Mouse (Mus musculus) heart, embryonic 12.5 days (tissue): ENCODE measurements around the gene Brd4. TPM values are rescaled to one million over a fixed set of nuclear protein-coding genes. Genes with fewer than 3 reads are reported as not detected.
A peak's percentile ranks its signal among the peaks of the same experiment; 100 is the strongest.

Experiments
- ATAC-seq: fragments of 200-750 bp; cut with Nextera tagmentation; 2 replicates; pipeline ENCODE4 v1.8.0; 2017; ENCODE audit warnings: moderate TSS enrichment, moderate library complexity; ENCODE audit not compliant: insufficient number of reproducible peaks, low FRiP score
- H3K27ac ChIP-seq: fragments of 300-500 bp; sonication (generic); 2 replicates; pipeline ENCODE4 v1.5.1; 2016; ENCODE audit warnings: mild to moderate bottlenecking, moderate library complexity; ENCODE audit not compliant: poor library complexity, severe bottlenecking
- H3K27me3 ChIP-seq: fragments of 300-500 bp; sonication (generic); replicated peaks from 2 replicates; pipeline ENCODE4 v1.6.1; 2016; ENCODE audit warnings: mild to moderate bottlenecking, moderate library complexity
- H3K36me3 ChIP-seq: fragments of 300-500 bp; sonication (generic); 2 replicates; pipeline ENCODE4 v1.6.1; 2016; ENCODE audit warnings: mild to moderate bottlenecking, moderate library complexity
- H3K4me1 ChIP-seq: fragments of 300-500 bp; sonication (generic); replicated peaks from 2 replicates; pipeline ENCODE4 v1.6.1; 2016; ENCODE audit warnings: mild to moderate bottlenecking
- H3K4me2 ChIP-seq: fragments of 300-500 bp; sonication (generic); 2 replicates; pipeline ENCODE4 v1.6.1; 2016; ENCODE audit warnings: mild to moderate bottlenecking, moderate library complexity
- H3K4me3 ChIP-seq: fragments of 300-500 bp; sonication (generic); 2 replicates; pipeline ENCODE4 v1.5.1; 2016; ENCODE audit warnings: mild to moderate bottlenecking
- H3K9ac ChIP-seq: fragments of 300-500 bp; sonication (generic); 2 replicates; pipeline ENCODE4 v1.6.1; 2016; ENCODE audit warnings: mild to moderate bottlenecking, moderate library complexity
- H3K9me3 ChIP-seq: fragments of 300-500 bp; sonication (generic); replicated peaks from 2 replicates; pipeline ENCODE4 v1.6.1; 2016; ENCODE audit warnings: mild to moderate bottlenecking, moderate library complexity
- WGBS: fragments of 180-500 bp; shearing (Covaris S2); methylation state at CpG from one replicate; pipeline ENCODE4 v1.1.7; 2016; 5-methylcytosine and 5-hydroxymethylcytosine counted together
- polyA plus RNA-seq: library from polyadenylated mRNA; unstranded; fragments of >200 nt; fragmentation: Nextera tagmentation; extraction: Ambion mirVana; gene quantifications from 2 replicates; pipeline ENCODE4 v1.2.1, GENCODE M21; 2016

Gene Brd4
- polyA plus RNA-seq, 1 experiment from 2014 or later = 72.6 TPM

DNA sequence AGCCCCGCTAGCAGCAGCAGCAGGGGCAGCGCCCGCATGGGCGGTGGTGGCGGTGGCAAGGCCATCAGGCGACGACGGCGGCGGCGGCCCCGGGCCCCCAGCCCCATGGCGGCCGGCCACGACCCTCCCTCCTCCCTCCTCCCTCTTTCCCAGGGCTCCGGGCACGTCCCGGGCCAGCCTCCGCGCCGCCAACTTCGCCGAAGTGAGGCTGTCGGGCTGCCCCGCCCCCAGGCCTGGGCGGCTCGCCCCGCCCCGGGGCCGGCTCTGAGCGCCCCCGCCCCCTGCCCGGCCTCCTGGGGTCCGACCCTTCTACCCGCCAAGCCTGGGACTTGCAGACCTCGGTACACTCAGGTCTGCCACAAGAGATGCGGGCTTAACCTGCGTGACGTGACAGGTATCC lies 117.8 kb downstream of the Brd4 start, which contains the start of gene Notch3:
Gene Notch3, minus strand, starts transcription at position 166 of the 400 bp plus-strand sequence.
- Histone ChIP-seq H3K27me3 (peaks cover 10% of the 10 kb centered on the region), H3K36me3 (no peaks in the 10 kb centered on the region), H3K9me3 (no peaks in the 10 kb centered on the region), H3K27ac (peak within 1 kb of the TSS; percentile 80), H3K4me1 (peaks cover 42% of the 10 kb centered on the region), H3K4me2 (peak within 1 kb of the TSS; percentile 83), H3K9ac (peak within 1 kb of the TSS; percentile 82), H3K4me3 (peak within 1 kb of the TSS; percentile 75)
- ATAC-seq = peak; percentile 77
- under 1% methylated on average over 38 of the region's 39 CpGs for WGBS

GRCm38 (mm10) chr17:32165803-32166595 lies 118.5 kb downstream of the Brd4 start:
- Histone ChIP-seq H3K4me2 (peak overlapping the region; percentile 83), H3K27me3 (peaks cover 10% of the 10 kb centered on the region), H3K36me3 (no peaks in the 10 kb centered on the region), H3K27ac (peak overlapping the region; percentile 80), H3K4me3 (peak overlapping the region; percentile 75), H3K9ac (peak overlapping the region; percentile 82), H3K4me1 (peaks cover 42% of the 10 kb centered on the region), H3K9me3 (no peaks in the 10 kb centered on the region)
- peak; percentile 60 for ATAC-seq
- under 1% methylated on average over 42 of the region's 43 CpGs for WGBS

DNA sequence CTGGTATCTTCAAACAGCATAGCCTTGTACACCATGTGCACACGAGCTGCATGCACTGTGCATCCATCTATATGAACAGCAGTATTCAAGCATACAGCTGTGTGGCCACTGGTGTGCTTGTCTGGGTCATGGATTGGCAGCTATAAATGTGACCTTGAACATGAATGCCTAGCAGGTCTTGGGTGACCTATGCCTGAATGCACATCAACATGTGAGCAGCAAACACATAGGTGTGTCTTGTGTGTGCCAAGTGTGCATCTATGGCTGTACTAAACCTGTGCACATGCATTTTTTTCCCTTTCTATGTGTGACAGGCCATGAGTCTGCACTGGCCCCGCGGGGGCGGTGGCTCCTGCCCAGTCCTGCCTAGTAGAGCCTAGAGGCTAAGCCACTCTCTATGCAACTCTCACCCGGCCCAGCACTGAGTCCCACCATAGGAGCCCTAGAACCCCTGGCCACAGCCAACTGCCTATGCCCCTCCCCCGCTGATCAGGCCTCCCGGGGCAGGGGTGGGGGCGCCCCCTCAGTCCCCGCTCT lies 119.2 kb downstream of the Brd4 start:
- Histone ChIP-seq H3K36me3 (no peaks in the 10 kb centered on the region), H3K9ac (peak overlapping the region; percentile 82), H3K4me1 (peaks cover 46% of the 10 kb centered on the region), H3K27ac (peak overlapping the region; percentile 80), H3K4me2 (peak overlapping the region; percentile 83), H3K27me3 (peaks cover 10% of the 10 kb centered on the region), H3K4me3 (peak overlapping the region; percentile 75), H3K9me3 (no peaks in the 10 kb centered on the region)
- peak; percentile 65 for ATAC-seq
- 5% methylated on average over 9 of the region's 9 CpGs for WGBS

DNA sequence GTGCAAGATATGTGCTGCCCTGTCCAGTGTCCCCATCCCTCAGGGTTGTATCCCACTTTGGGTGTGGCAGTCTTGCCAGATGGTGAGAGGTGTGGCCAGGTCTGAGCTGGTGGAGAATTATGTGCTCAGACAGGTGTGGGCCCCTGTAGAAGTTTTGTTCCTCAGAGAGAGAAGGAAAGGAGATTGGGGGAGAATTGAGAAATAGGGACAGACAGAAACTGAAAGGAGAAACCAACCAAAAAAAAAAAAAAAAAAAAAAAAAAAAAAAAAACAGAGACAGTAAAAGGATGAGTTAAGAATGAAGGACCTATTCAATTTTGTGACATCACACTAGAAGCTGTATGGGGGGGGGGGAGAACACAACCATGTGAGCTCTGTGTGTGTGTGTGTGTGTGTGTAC lies 119.7 kb downstream of the Brd4 start:
- H3K27me3 ChIP-seq = peaks cover 10% of the 10 kb centered on the region
- no peak overlapping the region for H3K4me2 ChIP-seq
- no peak for ATAC-seq
- H3K36me3 ChIP-seq = no peaks in the 10 kb centered on the region
- no peak overlapping the region for H3K4me3 ChIP-seq
- H3K9me3 ChIP-seq = no peaks in the 10 kb centered on the region
- no peak overlapping the region for H3K27ac ChIP-seq
- no peak overlapping the region for H3K9ac ChIP-seq
- peaks cover 43% of the 10 kb centered on the region for H3K4me1 ChIP-seq

GRCm38 (mm10) chr17:32163910-32164650 lies 120.4 kb downstream of the Brd4 start:
- Histone ChIP-seq H3K4me3 (no peak overlapping the region), H3K36me3 (no peaks in the 10 kb centered on the region), H3K4me2 (no peak overlapping the region)

DNA sequence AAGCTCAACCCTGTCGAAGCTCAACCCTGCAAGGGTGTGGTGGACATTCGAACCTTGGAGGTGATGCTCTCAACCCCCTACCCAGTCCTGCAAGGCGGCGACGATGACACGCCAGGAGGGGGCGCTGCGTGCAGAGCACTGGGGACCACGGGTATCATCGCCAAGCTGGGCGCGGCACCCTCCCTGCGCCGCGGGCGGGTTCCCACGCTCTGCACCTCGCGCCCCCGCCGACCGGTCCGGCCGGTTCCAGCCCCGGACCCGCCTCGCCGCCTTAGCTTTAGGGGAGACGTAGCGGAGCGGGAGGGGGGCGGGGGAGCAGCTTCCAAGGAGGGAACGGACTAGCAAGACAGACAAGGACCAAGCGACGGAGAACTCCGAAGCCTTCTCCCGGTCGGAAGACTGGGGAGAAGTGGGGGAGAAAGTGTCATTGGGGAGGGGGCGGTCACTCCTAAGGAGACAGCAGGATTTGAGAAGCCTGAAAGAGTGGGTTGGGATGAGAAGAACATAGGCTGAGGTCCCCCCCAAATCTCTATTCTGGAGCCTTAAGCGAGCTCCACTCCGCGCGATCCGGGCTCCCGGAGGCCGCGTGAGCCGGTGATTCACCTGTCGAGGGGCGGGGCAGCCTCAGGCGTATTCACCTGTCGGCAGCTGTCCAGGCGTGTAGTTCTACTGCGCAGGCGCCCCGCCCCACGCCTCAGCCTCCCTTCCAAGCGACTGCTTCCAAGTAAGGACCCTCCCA lies 122.2 kb downstream of the Brd4 start:
- Histone ChIP-seq H3K36me3 (peaks cover 12% of the 10 kb centered on the region; the same call in 1 of the 2 replicates), H3K9me3 (no peaks in the 10 kb centered on the region), H3K4me3 (peak overlapping the region; percentile 54), H3K4me2 (peak overlapping the region; percentile 91), H3K27me3 (peaks cover 10% of the 10 kb centered on the region), H3K4me1 (peaks cover 38% of the 10 kb centered on the region), H3K9ac (peak overlapping the region; percentile 33), H3K27ac (no peak overlapping the region)
- 0 out of 2 replicates have a peak, but pooled peaks have one; percentile 7 for ATAC-seq
- 3% methylated on average over 58 of the region's 58 CpGs for WGBS

More at GRCm38 (mm10) chr17:32163910-32164650, 120.4 kb downstream of the Brd4 start:
- Histone ChIP-seq H3K4me1 (peaks cover 39% of the 10 kb centered on the region), H3K27me3 (peaks cover 10% of the 10 kb centered on the region), H3K27ac (no peak overlapping the region), H3K9ac (no peak overlapping the region), H3K9me3 (no peaks in the 10 kb centered on the region)
- ATAC-seq = no peak
- WGBS = 60% methylated on average over 6 of the region's 6 CpGs

DNA sequence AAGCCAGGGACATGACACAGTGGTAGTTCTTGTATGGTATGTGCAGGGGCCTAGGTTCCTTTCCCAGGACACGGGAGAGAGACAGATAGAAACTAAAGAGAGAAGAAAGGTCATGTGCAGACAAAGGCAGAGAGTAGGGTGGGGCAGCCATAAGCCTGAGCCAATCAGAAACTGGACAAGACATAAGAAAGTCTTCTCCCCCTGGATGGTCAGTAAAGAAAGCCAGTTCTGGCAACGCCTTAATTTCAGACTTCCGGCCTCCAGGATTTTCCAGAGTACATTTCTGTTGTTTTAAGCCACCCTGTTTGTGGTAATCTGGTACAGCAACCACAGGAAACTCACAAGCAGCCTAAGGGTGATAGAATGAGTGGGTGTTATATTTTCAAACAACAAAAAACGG lies 123.6 kb downstream of the Brd4 start:
- Histone ChIP-seq H3K9ac (no peak overlapping the region), H3K4me1 (peaks cover 33% of the 10 kb centered on the region), H3K27ac (no peak overlapping the region), H3K9me3 (no peaks in the 10 kb centered on the region), H3K36me3 (peaks cover 17% of the 10 kb centered on the region; the same call in 1 of the 2 replicates), H3K27me3 (peaks cover 10% of the 10 kb centered on the region), H3K4me3 (no peak overlapping the region), H3K4me2 (no peak overlapping the region)
- WGBS = 69% methylated on average over 4 of the region's 4 CpGs
- ATAC-seq = no peak

GRCm38 (mm10) chr17:32158841-32159240 lies 125.7 kb downstream of the Brd4 start:
- Histone ChIP-seq H3K4me3 (no peak overlapping the region), H3K27ac (no peak overlapping the region), H3K36me3 (peaks cover 37% of the 10 kb centered on the region), H3K27me3 (peaks cover 10% of the 10 kb centered on the region; the same call in 1 of the 2 replicates), H3K4me1 (peaks cover 20% of the 10 kb centered on the region), H3K9ac (no peak overlapping the region), H3K9me3 (no peaks in the 10 kb centered on the region), H3K4me2 (no peak overlapping the region)
- WGBS = 83% methylated on average over 13 of the region's 13 CpGs
- ATAC-seq = no peak

DNA sequence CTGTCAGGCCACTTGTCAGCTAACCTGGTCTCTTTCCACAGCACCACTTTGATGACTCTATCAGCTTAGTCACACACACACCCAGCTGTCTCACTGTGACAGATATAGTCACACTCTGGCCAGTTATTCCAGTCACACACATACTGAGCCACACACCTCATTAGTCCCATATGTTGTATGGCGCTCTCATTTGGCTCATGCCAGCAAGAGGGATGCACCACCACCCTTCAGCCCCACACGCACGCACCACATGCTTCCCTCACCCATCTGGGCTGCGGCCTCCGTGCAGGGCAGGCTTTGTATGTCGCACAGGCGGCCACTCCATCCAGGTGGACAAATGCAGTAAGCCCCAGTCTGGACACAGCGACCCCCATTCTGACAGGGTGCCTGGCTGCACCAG lies 137.8 kb downstream of the Brd4 start:
- Histone ChIP-seq H3K9me3 (no peaks in the 10 kb centered on the region), H3K4me3 (no peak overlapping the region), H3K27me3 (no peaks in the 10 kb centered on the region), H3K4me2 (no peak overlapping the region), H3K36me3 (peaks cover 74% of the 10 kb centered on the region), H3K4me1 (peaks cover 8% of the 10 kb centered on the region), H3K27ac (no peak overlapping the region), H3K9ac (no peak overlapping the region)
- no peak for ATAC-seq
- 92% methylated on average over 8 of the region's 8 CpGs for WGBS
